Mouse (Mus musculus): ENCODE measurements around the gene Sdf4. TPM values are rescaled to one million over a fixed set of nuclear protein-coding genes. Genes with fewer than 3 reads are reported as not detected.

Gene Sdf4
- polyA plus RNA-seq, 1 experiment from 2014 or later: 137 TPM

- DNase-seq (ENCODE audit: low spot score) (no peak), ATAC-seq (replicated peaks; ENCODE audit: insufficient number of reproducible peaks, low FRiP score, low TSS enrichment, low read depth) (no peak)
- Histone ChIP-seq H3K9ac (replicated peaks; ENCODE audit: low read length) (no peak overlapping the region), H3K4me1 (ENCODE audit: control insufficient read depth, insufficient read depth, low read length) (peaks cover 5% of the 10 kb centered on the region), H3K27me3 (ENCODE audit: control insufficient read depth, insufficient read depth, low read length) (no peaks in the 10 kb centered on the region), H3K27ac (replicated peaks; ENCODE audit: low read depth, low read length) (no peak overlapping the region), H3K9me3 (replicated peaks; ENCODE audit: control insufficient read depth, low read length) (no peaks in the 10 kb centered on the region), H3K36me3 (replicated peaks; ENCODE audit: control insufficient read depth, insufficient read depth, low read depth, low read length) (no peaks in the 10 kb centered on the region), H3K4me3 (ENCODE audit: low read depth, low read length) (no peak overlapping the region), H3K4me2 (ENCODE audit: low read depth, low read length) (no peak overlapping the region)
- WGBS: 95% methylated on average over 7 of the region's 7 CpGs
These were observed 35.9 kb downstream of the Sdf4 start for GRCm38 (mm10) chr4:156028580-156028979.

GRCm38 (mm10) chr4:156030651-156031118, 38.0 kb downstream of the Sdf4 start:
- Histone ChIP-seq H3K9ac (replicated peaks; ENCODE audit: low read length) (peak overlapping the region; percentile 65), H3K27me3 (ENCODE audit: control insufficient read depth, insufficient read depth, low read length) (peaks cover 13% of the 10 kb centered on the region), H3K4me1 (ENCODE audit: control insufficient read depth, insufficient read depth, low read length) (peaks cover 5% of the 10 kb centered on the region), H3K4me3 (ENCODE audit: low read depth, low read length) (peak overlapping the region; percentile 45), H3K27ac (replicated peaks; ENCODE audit: low read depth, low read length) (peak overlapping the region; percentile 87; the same call in 1 of the 2 replicates), H3K4me2 (ENCODE audit: low read depth, low read length) (peak overlapping the region; percentile 64), H3K9me3 (replicated peaks; ENCODE audit: control insufficient read depth, low read length) (no peaks in the 10 kb centered on the region), H3K36me3 (replicated peaks; ENCODE audit: control insufficient read depth, insufficient read depth, low read depth, low read length) (no peaks in the 10 kb centered on the region)
- no peak for ATAC-seq (replicated peaks; ENCODE audit: insufficient number of reproducible peaks, low FRiP score, low TSS enrichment, low read depth)
- 69% methylated on average over 9 of the region's 9 CpGs for WGBS
- DNase-seq (ENCODE audit: low spot score): no peak

- no peaks in the 10 kb centered on the region for H3K9me3 ChIP-seq (replicated peaks; ENCODE audit: control insufficient read depth, low read length)
- WGBS: 3% methylated on average over 7 of the region's 7 CpGs
- H3K27ac ChIP-seq (replicated peaks; ENCODE audit: low read depth, low read length): peak overlapping the region; percentile 87
- ATAC-seq (replicated peaks; ENCODE audit: insufficient number of reproducible peaks, low FRiP score, low TSS enrichment, low read depth): no peak
- H3K4me3 ChIP-seq (ENCODE audit: low read depth, low read length): peak overlapping the region; percentile 45
- H3K4me1 ChIP-seq (ENCODE audit: control insufficient read depth, insufficient read depth, low read length): peaks cover 5% of the 10 kb centered on the region
- DNase-seq (ENCODE audit: low spot score): no peak
- peak overlapping the region; percentile 65 for H3K9ac ChIP-seq (replicated peaks; ENCODE audit: low read length)
- H3K36me3 ChIP-seq (replicated peaks; ENCODE audit: control insufficient read depth, insufficient read depth, low read depth, low read length): no peaks in the 10 kb centered on the region
- H3K4me2 ChIP-seq (ENCODE audit: low read depth, low read length): peak overlapping the region; percentile 64
- H3K27me3 ChIP-seq (ENCODE audit: control insufficient read depth, insufficient read depth, low read length): peaks cover 18% of the 10 kb centered on the region
These were observed 38.6 kb downstream of the Sdf4 start for GRCm38 (mm10) chr4:156031255-156031592.

GRCm38 (mm10) chr4:156031593-156032391, 39.1 kb downstream of the Sdf4 start:
- peak overlapping the region; percentile 45 for H3K4me3 ChIP-seq (ENCODE audit: low read depth, low read length)
- H3K27ac ChIP-seq (replicated peaks; ENCODE audit: low read depth, low read length): peak overlapping the region; percentile 87
- 1% methylated on average over 24 of the region's 24 CpGs for WGBS
- ATAC-seq (replicated peaks; ENCODE audit: insufficient number of reproducible peaks, low FRiP score, low TSS enrichment, low read depth): peak; percentile 86
- peak; percentile 89 for DNase-seq (ENCODE audit: low spot score)
- H3K9me3 ChIP-seq (replicated peaks; ENCODE audit: control insufficient read depth, low read length): no peaks in the 10 kb centered on the region
- peaks cover 19% of the 10 kb centered on the region for H3K27me3 ChIP-seq (ENCODE audit: control insufficient read depth, insufficient read depth, low read length)
- no peaks in the 10 kb centered on the region for H3K36me3 ChIP-seq (replicated peaks; ENCODE audit: control insufficient read depth, insufficient read depth, low read depth, low read length)
- H3K9ac ChIP-seq (replicated peaks; ENCODE audit: low read length): peak overlapping the region; percentile 65
- H3K4me2 ChIP-seq (ENCODE audit: low read depth, low read length): peak overlapping the region; percentile 64
- peaks cover 5% of the 10 kb centered on the region for H3K4me1 ChIP-seq (ENCODE audit: control insufficient read depth, insufficient read depth, low read length)

GRCm38 (mm10) chr4:156032856-156033255, 40.2 kb downstream of the Sdf4 start:
- 95% methylated on average over 4 of the region's 4 CpGs for WGBS
- Histone ChIP-seq H3K27ac (replicated peaks; ENCODE audit: low read depth, low read length) (no peak overlapping the region; the same call in 1 of the 2 replicates), H3K36me3 (replicated peaks; ENCODE audit: control insufficient read depth, insufficient read depth, low read depth, low read length) (no peaks in the 10 kb centered on the region), H3K4me1 (ENCODE audit: control insufficient read depth, insufficient read depth, low read length) (peaks cover 5% of the 10 kb centered on the region), H3K27me3 (ENCODE audit: control insufficient read depth, insufficient read depth, low read length) (peaks cover 19% of the 10 kb centered on the region), H3K9me3 (replicated peaks; ENCODE audit: control insufficient read depth, low read length) (no peaks in the 10 kb centered on the region), H3K4me2 (ENCODE audit: low read depth, low read length) (no peak overlapping the region), H3K4me3 (ENCODE audit: low read depth, low read length) (no peak overlapping the region), H3K9ac (replicated peaks; ENCODE audit: low read length) (no peak overlapping the region)
- DNase-seq (ENCODE audit: low spot score): no peak
- ATAC-seq (replicated peaks; ENCODE audit: insufficient number of reproducible peaks, low FRiP score, low TSS enrichment, low read depth): no peak

GRCm38 (mm10) chr4:156033476-156034119, 40.9 kb downstream of the Sdf4 start:
- H3K9ac ChIP-seq (replicated peaks; ENCODE audit: low read length): no peak overlapping the region
- peaks cover 19% of the 10 kb centered on the region for H3K27me3 ChIP-seq (ENCODE audit: control insufficient read depth, insufficient read depth, low read length)
- H3K4me3 ChIP-seq (ENCODE audit: low read depth, low read length): no peak overlapping the region
- H3K4me2 ChIP-seq (ENCODE audit: low read depth, low read length): no peak overlapping the region
- WGBS: 41% methylated on average over 6 of the region's 6 CpGs
- H3K9me3 ChIP-seq (replicated peaks; ENCODE audit: control insufficient read depth, low read length): no peaks in the 10 kb centered on the region
- H3K4me1 ChIP-seq (ENCODE audit: control insufficient read depth, insufficient read depth, low read length): peaks cover 5% of the 10 kb centered on the region
- peak; percentile 68 for DNase-seq (ENCODE audit: low spot score)
- no peaks in the 10 kb centered on the region for H3K36me3 ChIP-seq (replicated peaks; ENCODE audit: control insufficient read depth, insufficient read depth, low read depth, low read length)
- ATAC-seq (replicated peaks; ENCODE audit: insufficient number of reproducible peaks, low FRiP score, low TSS enrichment, low read depth): no peak
- H3K27ac ChIP-seq (replicated peaks; ENCODE audit: low read depth, low read length): no peak overlapping the region

GRCm38 (mm10) chr4:156034301-156034700, 41.6 kb downstream of the Sdf4 start:
- Histone ChIP-seq H3K4me3 (ENCODE audit: low read depth, low read length) (no peak overlapping the region), H3K36me3 (replicated peaks; ENCODE audit: control insufficient read depth, insufficient read depth, low read depth, low read length) (no peaks in the 10 kb centered on the region), H3K27me3 (ENCODE audit: control insufficient read depth, insufficient read depth, low read length) (peaks cover 19% of the 10 kb centered on the region), H3K27ac (replicated peaks; ENCODE audit: low read depth, low read length) (no peak overlapping the region), H3K9me3 (replicated peaks; ENCODE audit: control insufficient read depth, low read length) (no peaks in the 10 kb centered on the region), H3K9ac (replicated peaks; ENCODE audit: low read length) (no peak overlapping the region), H3K4me2 (ENCODE audit: low read depth, low read length) (no peak overlapping the region; the same call in 1 of the 2 replicates), H3K4me1 (ENCODE audit: control insufficient read depth, insufficient read depth, low read length) (peaks cover 5% of the 10 kb centered on the region)
- ATAC-seq (replicated peaks; ENCODE audit: insufficient number of reproducible peaks, low FRiP score, low TSS enrichment, low read depth) (no peak), DNase-seq (ENCODE audit: low spot score) (no peak)
- WGBS: 54% methylated on average over 4 of the region's 4 CpGs

- 6% methylated on average over 25 of the region's 25 CpGs for WGBS
- ATAC-seq (replicated peaks; ENCODE audit: insufficient number of reproducible peaks, low FRiP score, low TSS enrichment, low read depth): no peak
- Histone ChIP-seq H3K4me3 (ENCODE audit: low read depth, low read length) (peak overlapping the region; percentile 19), H3K27me3 (ENCODE audit: control insufficient read depth, insufficient read depth, low read length) (peaks cover 19% of the 10 kb centered on the region), H3K4me1 (ENCODE audit: control insufficient read depth, insufficient read depth, low read length) (peaks cover 5% of the 10 kb centered on the region), H3K4me2 (ENCODE audit: low read depth, low read length) (peak overlapping the region; percentile 26), H3K9me3 (replicated peaks; ENCODE audit: control insufficient read depth, low read length) (no peaks in the 10 kb centered on the region), H3K9ac (replicated peaks; ENCODE audit: low read length) (peak overlapping the region; percentile 26; the same call in 1 of the 2 replicates), H3K36me3 (replicated peaks; ENCODE audit: control insufficient read depth, insufficient read depth, low read depth, low read length) (no peaks in the 10 kb centered on the region), H3K27ac (replicated peaks; ENCODE audit: low read depth, low read length) (no peak overlapping the region)
- DNase-seq (ENCODE audit: low spot score): no peak
These were observed 42.2 kb downstream of the Sdf4 start for GRCm38 (mm10) chr4:156034901-156035300.

Measured in embryonic facial prominence, embryonic 11.5 days (tissue).